In the genomic region with DNA sequence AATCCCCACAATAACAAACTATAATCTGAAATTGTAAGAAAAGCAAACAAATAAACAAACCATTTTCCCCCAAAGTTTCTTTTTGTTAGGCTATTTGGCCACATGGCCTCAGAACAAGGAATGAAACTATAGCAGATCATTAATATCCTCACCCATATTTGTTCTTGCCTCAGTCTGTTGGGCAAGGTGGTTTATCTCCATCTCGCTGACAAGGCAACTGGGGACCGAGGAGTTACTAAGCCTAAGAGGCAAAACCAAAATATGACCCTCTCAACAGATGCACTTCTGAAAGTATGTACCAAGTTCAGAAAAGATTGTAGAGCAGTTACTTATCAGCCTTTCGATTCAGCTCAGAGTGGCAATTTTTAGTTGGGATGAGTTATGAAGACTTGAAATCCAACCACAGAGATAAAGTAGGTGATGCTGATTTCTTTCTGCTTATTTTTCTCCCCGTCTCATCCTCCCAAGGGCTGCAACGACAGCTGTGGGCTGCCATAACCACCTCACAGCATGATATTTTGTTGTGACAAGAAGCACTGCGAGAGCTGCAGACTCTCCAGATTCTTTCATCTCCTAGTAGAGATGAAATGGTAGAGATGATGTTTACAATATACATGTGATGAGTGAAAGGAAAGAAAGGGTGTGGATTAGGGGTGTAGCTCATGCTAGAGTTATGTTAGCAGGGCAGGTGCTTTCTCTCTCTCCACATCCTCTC, we compare ENCODE assay signal across 22 mouse cellular contexts. TPM values are rescaled to one million over a fixed set of nuclear protein-coding genes. Genes with fewer than 3 reads are reported as not detected.
DNase-seq lines count a peak whose midpoint lies in the region; ATAC-seq and TF ChIP-seq lines count a peak whose summit lies in the region.
"Had no signal": no experiment of that assay in that cellular context is flagged by ENCODE, and none has a peak within 500 bp of the region (broad histone marks: within the 10 kb centered on the region; RNA-seq: fewer than 3 reads in every experiment).

No protein-coding gene starts in this region.

- DNase-seq in forebrain, postnatal 0 days, result no peak
- no peak for DNase-seq in lung, adult 2 months
- peak; percentile 43 for DNase-seq in brain, adult 2 months (ENCODE audit: low read depth, low spot score)
- DNase-seq in lung, postnatal 36 days, result peak; percentile 6
- no peak for DNase-seq in layer of hippocampus, adult 11-12 months (ENCODE audit: low spot score)
- no peak for DNase-seq in B cell, adult 2 months
- DNase-seq: adrenal gland, postnatal 10 days; cerebellum, adult 11-12 months; cerebellum, adult 9-10 months; cerebellum, postnatal 36 days; gastrocnemius, postnatal 36 days; heart, adult 18-20 months; heart, postnatal 14 days had no signal

- H3K9me3 ChIP-seq in forebrain, postnatal 0 days (ENCODE audit: low read length), result no peaks in the 10 kb centered on the region; the same call in 1 of the 2 replicates
- no peaks in the 10 kb centered on the region for H3K9me3 ChIP-seq in forebrain, embryonic 15.5 days
- no peaks in the 10 kb centered on the region for H3K9me3 ChIP-seq in lung, embryonic 15.5 days
- H3K9me3 ChIP-seq: forebrain, embryonic 13.5 days; heart, embryonic 15.5 days; hindbrain, embryonic 13.5 days had no signal

- H3K27ac ChIP-seq in forebrain, postnatal 0 days (ENCODE audit: low read depth, low read length), result no peak overlapping the region
- H3K27ac ChIP-seq in forebrain, embryonic 15.5 days (replicated peaks), result no peak overlapping the region
- H3K27ac ChIP-seq in lung, embryonic 15.5 days, result no peak overlapping the region
- H3K27ac ChIP-seq: forebrain, embryonic 13.5 days; heart, embryonic 15.5 days; hindbrain, embryonic 13.5 days had no signal

- no peak overlapping the region for H3K4me2 ChIP-seq in forebrain, postnatal 0 days (ENCODE audit: low read depth)
- no peak overlapping the region for H3K4me2 ChIP-seq in forebrain, embryonic 15.5 days (replicated peaks)
- H3K4me2 ChIP-seq in lung, embryonic 15.5 days, result no peak overlapping the region
- H3K4me2 ChIP-seq: forebrain, embryonic 13.5 days; heart, embryonic 11.5 days; heart, embryonic 15.5 days; hindbrain, embryonic 13.5 days had no signal

- no peaks in the 10 kb centered on the region for H3K36me3 ChIP-seq in forebrain, postnatal 0 days (ENCODE audit: insufficient read depth)
- H3K36me3 ChIP-seq in forebrain, embryonic 15.5 days, result no peaks in the 10 kb centered on the region
- H3K36me3 ChIP-seq in lung, embryonic 15.5 days, result no peaks in the 10 kb centered on the region
- H3K36me3 ChIP-seq: heart, embryonic 15.5 days; hindbrain, embryonic 13.5 days had no signal

- no peak for TF ChIP-seq POLR2A in lung, adult 2 months (IDR thresholded peaks at IDR 0.05; ENCODE audit: borderline replicate concordance, extremely low read depth, low read depth, low read length)

- no peaks in the 10 kb centered on the region for H3K4me1 ChIP-seq in forebrain, postnatal 0 days (ENCODE audit: insufficient read depth)
- no peaks in the 10 kb centered on the region for H3K4me1 ChIP-seq in forebrain, embryonic 15.5 days
- H3K4me1 ChIP-seq in lung, embryonic 15.5 days, result peaks cover 13% of the 10 kb centered on the region; the same call in 1 of the 2 replicates
- H3K4me1 ChIP-seq in lung, adult 2 months (ENCODE audit: control insufficient read depth, insufficient read depth, low read length), result no peaks in the 10 kb centered on the region; the same call in 1 of the 2 replicates
- H3K4me1 ChIP-seq: forebrain, embryonic 13.5 days; heart, embryonic 15.5 days; hindbrain, embryonic 13.5 days had no signal

- no peak overlapping the region for H3K4me3 ChIP-seq in forebrain, postnatal 0 days (ENCODE audit: low read depth, low read length)
- no peak overlapping the region for H3K4me3 ChIP-seq in forebrain, embryonic 15.5 days
- H3K4me3 ChIP-seq in lung, embryonic 15.5 days, result no peak overlapping the region
- H3K4me3 ChIP-seq in lung, adult 2 months (replicated peaks; ENCODE audit: extremely low read depth, low read depth, low read length), result no peak overlapping the region
- H3K4me3 ChIP-seq: forebrain, embryonic 13.5 days; heart, embryonic 15.5 days; hindbrain, embryonic 13.5 days had no signal

- WGBS in forebrain, postnatal 0 days, result 68% methylated on average over 6 of the region's 6 CpGs
- 73% methylated on average over 6 of the region's 6 CpGs for WGBS in forebrain, embryonic 15.5 days
- 35% methylated on average over 6 of the region's 6 CpGs for WGBS in lung, embryonic 15.5 days
- whole genome bisulfite sequencing in lung, adult 2 months, result 47% methylated on average over 6 of the region's 6 CpGs

- H3K9ac ChIP-seq in forebrain, postnatal 0 days, result no peak overlapping the region
- no peak overlapping the region for H3K9ac ChIP-seq in forebrain, embryonic 15.5 days (replicated peaks)
- no peak overlapping the region for H3K9ac ChIP-seq in lung, embryonic 15.5 days
- H3K9ac ChIP-seq: forebrain, embryonic 13.5 days; heart, embryonic 15.5 days; hindbrain, embryonic 13.5 days had no signal

- no peaks in the 10 kb centered on the region for H3K27me3 ChIP-seq in forebrain, postnatal 0 days (ENCODE audit: insufficient read depth, low read length)
- no peaks in the 10 kb centered on the region for H3K27me3 ChIP-seq in forebrain, embryonic 15.5 days
- H3K27me3 ChIP-seq in lung, embryonic 15.5 days, result no peaks in the 10 kb centered on the region
- H3K27me3 ChIP-seq: forebrain, embryonic 13.5 days; heart, embryonic 15.5 days; hindbrain, embryonic 13.5 days had no signal

- no peak for TF ChIP-seq CTCF in forebrain, postnatal 0 days (IDR thresholded peaks at IDR 0.05; ENCODE audit: low read depth)
- TF ChIP-seq CTCF in lung, adult 2 months (IDR thresholded peaks at IDR 0.05; ENCODE audit: insufficient read depth, low read length), result no peak

- ATAC-seq in forebrain, postnatal 0 days, result 0 out of 2 replicates have a peak, but pooled peaks have one; percentile 16
- no peak for ATAC-seq in forebrain, embryonic 15.5 days (replicated peaks)
- peak; percentile 63 for ATAC-seq in lung, embryonic 15.5 days (ENCODE audit: borderline replicate concordance, extremely low read depth, low FRiP score, low TSS enrichment)
- ATAC-seq: forebrain, embryonic 13.5 days had no signal

RNA-seq across cellular contexts. Expression of gene Cav3, which starts 33.1 kb away (rescaled TPM):
- not detected in 2 replicates for total RNA-seq in forebrain, postnatal 0 days (2014; rRNA removed)
- 0.13 TPM in 2 replicates for polyA plus RNA-seq in forebrain, postnatal 0 days (2015; fragmentation: Nextera tagmentation; extraction: Ambion mirVana)
- not detected in 2 replicates for polyA plus RNA-seq in forebrain, embryonic 15.5 days (2015; fragmentation: Nextera tagmentation; extraction: Ambion mirVana)
- polyA plus RNA-seq in lung, embryonic 15.5 days (2015; fragmentation: Nextera tagmentation; extraction: Ambion mirVana), result 3.5 and 3.8 TPM in 2 replicates
- polyA plus RNA-seq in lung, adult 2 months (2012; rRNA removed), result 5.0 and 19.7 TPM in 2 replicates
- total RNA-seq: hematopoietic stem cell, adult 5-6 weeks; MEL had no signal
- polyA plus RNA-seq: forebrain, embryonic 13.5 days had no signal

RNA-seq across cellular contexts. Expression of gene Ssu2, which starts 38.4 kb away (rescaled TPM):
- 0.29 TPM in 1 of 2 replicates, not detected in the other for total RNA-seq in forebrain, postnatal 0 days (2014; rRNA removed)
- polyA plus RNA-seq in forebrain, postnatal 0 days (2015; fragmentation: Nextera tagmentation; extraction: Ambion mirVana), result 0.25 and 0.44 TPM in 2 replicates
- 0.13 TPM in 1 of 2 replicates, not detected in the other for polyA plus RNA-seq in forebrain, embryonic 15.5 days (2015; fragmentation: Nextera tagmentation; extraction: Ambion mirVana)
- polyA plus RNA-seq in lung, embryonic 15.5 days (2015; fragmentation: Nextera tagmentation; extraction: Ambion mirVana), result 3.0 and 4.1 TPM in 2 replicates
- 1.2 and 1.3 TPM in 2 replicates for polyA plus RNA-seq in lung, adult 2 months (2012; rRNA removed)
- total RNA-seq: hematopoietic stem cell, adult 5-6 weeks; MEL had no signal
- polyA plus RNA-seq: C2C12; forebrain, embryonic 13.5 days; hindbrain, embryonic 13.5 days had no signal

Comparison
In these comparisons a context has a peak if more than half of its experiments do, and no peak if none do; other contexts are left out.
1. DNase-seq: peak in brain, adult 2 months (single experiment) and lung, postnatal 36 days (single experiment); none in forebrain, postnatal 0 days (single experiment), lung, adult 2 months (single experiment), layer of hippocampus, adult 11-12 months (single experiment) and B cell, adult 2 months (0 of 2).